Mouse (Mus musculus) stomach, postnatal 0 days (tissue): ENCODE measurements around the gene Gpc3.
"Not testable (repeated sequence)": the region's sequence is repeated elsewhere in the genome, so short reads cannot be mapped to it uniquely, and the experiment has no call there.

Experiments
- CTCF ChIP-seq: IDR thresholded peaks from 2 replicates; pipeline ENCODE4 v1.5.1; 2016; ENCODE audit warnings: antibody characterized with exemption, low read depth, mild to moderate bottlenecking, moderate library complexity
- EP300 ChIP-seq: optimal IDR thresholded peaks from 2 replicates; pipeline ENCODE3; 2016; ENCODE audit warnings: antibody characterized with exemption

GRCm38 (mm10) chrX:52259771-52260170 lies 354.0 kb downstream of the Gpc3 start:
- not testable (repeated sequence) for TF ChIP-seq CTCF, EP300
